Mouse (Mus musculus): ENCODE measurements around the gene Smim20.

Smim20 gene

DNA sequence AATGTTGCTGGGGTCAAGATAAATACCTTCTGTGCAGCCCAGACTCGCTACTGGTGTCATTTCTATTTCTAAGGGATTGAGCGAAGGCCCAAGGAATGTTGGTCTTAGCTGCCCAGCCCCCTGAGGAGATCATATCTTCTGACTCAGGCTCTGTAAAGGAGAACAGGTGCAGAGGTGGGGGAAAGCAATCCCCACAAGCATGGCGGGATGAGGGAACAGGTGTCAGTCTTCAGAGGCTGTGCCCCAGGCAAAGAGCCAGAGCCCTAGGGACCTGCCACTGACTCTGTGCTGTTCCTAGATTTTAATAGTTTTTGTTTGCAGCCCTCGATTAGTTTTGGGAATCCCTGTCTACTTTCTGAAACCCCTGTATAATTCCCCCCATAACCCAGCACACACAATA, 702 bp upstream of the Smim20 start:
- no peak for DNase-seq (ENCODE audit: low spot score)

DNA sequence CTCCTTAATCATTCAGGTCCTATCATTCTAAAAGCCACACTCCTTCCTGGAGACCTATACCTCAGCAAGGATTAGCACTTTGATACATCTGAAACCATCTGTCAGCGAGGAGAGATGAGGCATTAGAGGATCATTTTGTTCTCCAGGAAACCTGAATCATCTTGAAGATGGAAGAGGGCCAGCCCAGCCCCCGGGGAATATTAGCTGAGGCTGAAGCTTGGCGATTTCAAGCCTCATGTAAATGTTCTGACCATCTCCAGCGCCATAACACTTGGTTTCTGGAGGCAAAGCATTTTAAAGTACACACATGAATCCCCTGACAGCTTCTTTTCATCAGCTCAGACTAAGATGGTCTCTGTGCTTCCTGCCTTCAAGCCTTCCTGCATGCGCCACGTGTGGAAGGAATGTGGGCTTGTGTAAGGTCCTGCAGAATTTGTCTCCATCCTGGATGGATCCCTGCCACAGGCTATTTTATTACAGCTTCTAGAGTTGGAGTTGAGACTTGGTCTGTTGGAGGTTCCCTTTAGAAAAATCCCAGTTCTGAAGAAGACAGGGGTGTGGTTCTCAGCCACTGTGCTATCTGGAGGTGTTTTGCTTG, 1.3 kb downstream of the Smim20 start:
- no peak for DNase-seq (ENCODE audit: low spot score)

DNA sequence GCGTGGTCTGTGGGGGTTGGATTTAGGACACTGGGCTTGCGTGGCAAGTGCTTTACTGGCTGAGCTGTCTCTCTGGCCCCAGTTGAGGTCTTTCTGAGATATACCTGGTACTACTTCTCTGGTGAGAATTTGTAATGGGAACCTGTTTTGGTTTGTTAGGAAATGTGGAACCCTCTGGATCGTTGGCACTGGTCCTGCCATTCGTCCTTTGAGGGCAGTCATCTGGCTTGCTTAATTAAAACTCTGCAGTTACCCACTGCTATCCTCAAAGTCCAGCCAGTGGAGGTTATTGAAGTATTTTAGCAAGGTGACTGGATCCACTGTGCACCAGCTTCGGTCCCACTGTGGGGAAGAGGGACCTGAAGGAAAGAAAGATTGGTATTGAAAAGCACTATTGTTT, 2.9 kb downstream of the Smim20 start:
- DNase-seq (ENCODE audit: low spot score) = no peak

DNA sequence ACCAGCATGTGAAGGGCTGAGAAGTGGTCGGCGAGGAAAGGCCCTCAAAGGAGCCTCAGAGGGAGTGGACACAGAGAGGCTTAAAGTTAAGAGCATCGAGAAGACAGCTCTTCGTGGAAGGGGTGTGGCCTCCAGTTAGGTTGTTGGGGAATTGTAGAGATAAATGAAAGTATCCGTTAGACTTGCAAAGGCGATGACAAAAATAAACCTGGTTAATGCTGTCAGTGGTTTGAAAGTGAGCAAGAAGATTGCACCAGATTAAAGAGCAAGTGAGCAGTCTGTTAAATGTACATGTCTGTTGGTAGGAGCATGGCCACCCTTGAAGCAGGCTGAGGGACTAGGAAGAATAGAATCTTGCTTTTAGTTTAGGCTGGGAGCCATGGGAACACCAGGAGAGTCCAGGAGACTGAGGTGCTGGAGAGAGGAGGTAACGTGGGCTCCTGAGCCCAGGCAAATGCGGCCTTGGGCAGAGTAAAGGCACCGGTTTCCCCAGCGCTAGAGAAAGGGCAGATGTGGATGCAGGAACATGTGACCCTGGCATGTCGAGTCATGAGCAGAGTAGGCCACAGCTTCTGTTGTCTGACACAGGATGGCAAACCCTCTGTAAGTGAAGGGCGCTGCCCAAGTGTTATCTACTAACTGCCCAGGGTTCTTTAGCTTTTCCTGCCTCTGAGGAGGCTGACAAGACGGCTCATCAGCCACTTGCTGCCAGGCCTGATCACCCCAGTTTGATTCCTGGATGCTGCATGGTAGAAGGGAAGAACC, 4.2 kb downstream of the Smim20 start:
- DNase-seq (ENCODE audit: low spot score) = no peak

DNA sequence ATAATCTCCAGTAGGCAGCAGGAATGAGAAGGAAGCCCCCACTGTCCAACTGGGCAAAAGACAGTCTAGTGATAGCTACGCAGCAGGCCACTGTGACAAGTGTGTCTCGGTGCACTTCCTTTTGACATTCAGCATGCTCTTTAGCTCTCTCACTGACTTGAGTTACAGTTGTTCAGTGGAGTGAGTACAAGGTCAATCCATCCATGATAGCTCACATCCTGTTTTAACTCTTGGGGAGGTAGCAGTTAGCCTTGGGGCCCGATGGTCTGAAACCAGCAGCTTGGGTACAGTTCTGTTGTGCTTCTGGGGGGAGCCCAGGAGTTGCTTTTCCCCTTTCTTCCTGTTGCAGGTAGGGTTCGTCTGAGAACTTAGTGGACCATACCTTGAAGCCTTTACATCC, 5.7 kb downstream of the Smim20 start:
- DNase-seq (ENCODE audit: low spot score) = no peak

DNA sequence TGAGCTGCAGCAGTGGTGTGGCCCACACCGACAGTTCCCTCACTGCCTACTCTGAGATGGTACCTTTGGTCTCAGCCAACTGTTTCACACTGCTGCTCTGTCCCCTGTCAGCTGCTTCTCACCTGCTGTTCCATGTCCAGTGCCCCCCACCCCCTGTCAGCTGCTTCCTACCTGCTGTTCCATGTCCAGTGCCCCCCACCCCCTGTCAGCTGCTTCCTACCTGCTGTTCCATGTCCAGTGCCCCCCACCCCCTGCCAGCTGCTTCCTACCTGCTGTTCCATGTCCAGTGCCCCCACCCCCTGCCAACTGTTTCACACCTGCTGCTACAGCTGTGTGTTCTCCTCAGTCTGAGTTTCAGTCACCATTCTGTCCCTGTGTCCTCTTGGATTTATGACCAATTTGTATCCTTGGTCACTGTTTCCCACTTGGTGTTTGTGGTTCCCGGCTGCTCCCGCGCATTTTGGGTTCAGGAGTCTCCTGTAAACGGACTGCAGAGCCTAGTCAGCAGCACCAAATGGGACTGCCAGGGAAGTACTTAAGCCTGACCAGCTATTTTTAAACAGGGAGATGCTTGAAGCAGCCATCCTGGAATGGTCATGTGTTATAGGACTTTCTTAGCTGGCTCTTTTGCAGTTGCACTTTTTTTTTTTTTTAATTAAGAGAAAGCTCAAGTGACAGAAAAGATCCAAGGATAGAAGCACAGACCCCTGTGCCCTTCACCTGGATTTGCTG, 7.0 kb downstream of the Smim20 start:
- no peak for DNase-seq (ENCODE audit: low spot score)

DNA sequence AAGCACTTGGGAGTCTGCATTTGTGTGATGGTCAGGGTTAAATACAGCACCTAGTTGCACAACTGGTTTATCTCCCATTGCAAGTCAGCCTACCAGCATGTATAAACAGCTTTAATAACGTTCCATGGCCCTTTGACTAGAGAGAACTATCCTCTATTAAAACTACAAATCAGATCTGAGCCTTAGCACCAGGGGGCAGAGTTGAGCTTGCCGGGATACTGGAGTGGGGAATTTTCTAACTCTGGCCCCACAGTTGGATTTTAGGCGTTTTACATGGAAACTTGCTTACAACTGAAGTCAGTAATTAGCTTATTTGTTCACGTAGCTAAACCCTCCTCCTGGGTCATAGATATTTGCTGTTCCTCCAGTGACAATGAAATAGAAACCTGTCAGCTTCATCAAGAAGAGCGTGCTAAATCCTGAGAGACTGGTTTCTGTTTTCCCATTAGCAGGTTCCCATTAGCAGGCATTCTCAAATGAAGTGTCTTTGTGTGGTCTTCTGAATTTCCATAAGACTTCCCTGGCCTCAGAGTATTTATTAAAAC, 8.0 kb downstream of the Smim20 start:
- DNase-seq (ENCODE audit: low spot score) = no peak

DNA sequence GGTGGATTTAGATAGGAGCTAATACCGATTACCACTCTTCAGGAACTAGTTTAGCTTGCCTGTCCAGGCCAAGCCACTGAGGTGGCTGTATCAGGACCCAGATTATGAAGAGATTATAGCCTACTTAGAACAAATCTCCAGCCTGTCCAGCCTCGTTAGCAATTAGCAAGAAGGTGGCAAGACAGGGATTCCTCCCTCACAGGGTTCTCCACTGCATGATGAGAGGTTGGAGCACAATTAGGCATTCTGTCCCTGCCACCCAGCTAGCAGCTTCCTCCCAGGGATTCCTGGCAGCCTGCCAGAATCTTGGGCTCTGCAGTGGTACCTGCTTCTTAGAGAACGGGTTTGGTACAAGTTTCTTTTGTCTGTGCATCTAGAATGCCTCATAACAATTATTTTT, 8.5 kb downstream of the Smim20 start:
- DNase-seq (ENCODE audit: low spot score) = no peak

DNA sequence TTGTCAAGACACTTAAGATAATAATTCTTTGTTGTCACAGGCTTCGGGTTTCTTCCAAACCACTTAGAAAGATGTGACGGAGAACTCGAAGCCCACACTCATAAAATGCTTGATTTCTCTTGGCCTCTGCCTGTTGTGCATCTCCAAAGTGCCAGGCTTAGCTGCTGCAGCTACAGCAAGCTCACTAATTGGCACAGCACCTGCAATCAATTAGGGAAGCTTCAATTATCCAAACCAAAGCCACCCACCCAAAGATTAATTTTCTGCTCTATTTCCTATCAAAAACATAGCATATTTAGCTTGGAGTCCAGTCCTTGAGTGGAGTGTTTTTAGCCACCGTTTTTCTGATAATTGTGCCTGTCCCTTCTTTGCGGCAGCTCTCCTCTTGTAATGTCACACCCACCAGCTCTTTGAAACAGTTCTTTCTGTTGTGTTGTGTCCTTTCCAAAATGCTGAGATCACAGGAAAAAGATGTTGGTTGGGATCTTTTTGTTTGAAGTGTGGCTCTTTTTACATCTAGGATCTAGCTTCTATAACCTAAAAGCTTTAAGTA, 9.7 kb downstream of the Smim20 start:
- no peak for DNase-seq (ENCODE audit: low spot score)

DNA sequence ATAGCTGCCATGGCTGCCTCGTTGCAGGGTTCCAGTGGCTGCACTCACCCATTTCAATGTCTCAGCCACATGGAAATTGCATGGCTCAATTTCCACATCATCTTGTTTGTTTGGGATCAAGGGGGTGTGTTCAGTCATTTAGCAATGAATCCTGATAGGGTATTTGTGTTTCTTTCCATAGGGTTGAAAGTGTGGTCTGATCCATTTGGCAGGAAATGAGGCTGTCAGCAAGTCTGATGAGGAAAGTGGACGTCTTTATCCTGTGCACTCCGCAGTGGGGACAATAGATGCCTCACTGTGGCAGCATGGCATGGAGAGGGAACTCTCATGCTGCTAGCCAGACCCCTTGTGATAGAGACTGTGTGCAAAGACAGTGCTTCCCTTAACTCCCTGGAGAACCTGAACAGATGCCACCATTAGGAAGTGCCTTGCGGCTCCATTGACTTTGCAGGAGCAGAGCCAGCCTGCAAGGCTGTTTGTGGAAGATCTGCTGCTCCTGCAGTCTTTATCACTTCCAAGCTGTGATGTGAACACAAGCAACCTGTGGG, 10.9 kb downstream of the Smim20 start:
- DNase-seq (ENCODE audit: low spot score) = no peak

DNA sequence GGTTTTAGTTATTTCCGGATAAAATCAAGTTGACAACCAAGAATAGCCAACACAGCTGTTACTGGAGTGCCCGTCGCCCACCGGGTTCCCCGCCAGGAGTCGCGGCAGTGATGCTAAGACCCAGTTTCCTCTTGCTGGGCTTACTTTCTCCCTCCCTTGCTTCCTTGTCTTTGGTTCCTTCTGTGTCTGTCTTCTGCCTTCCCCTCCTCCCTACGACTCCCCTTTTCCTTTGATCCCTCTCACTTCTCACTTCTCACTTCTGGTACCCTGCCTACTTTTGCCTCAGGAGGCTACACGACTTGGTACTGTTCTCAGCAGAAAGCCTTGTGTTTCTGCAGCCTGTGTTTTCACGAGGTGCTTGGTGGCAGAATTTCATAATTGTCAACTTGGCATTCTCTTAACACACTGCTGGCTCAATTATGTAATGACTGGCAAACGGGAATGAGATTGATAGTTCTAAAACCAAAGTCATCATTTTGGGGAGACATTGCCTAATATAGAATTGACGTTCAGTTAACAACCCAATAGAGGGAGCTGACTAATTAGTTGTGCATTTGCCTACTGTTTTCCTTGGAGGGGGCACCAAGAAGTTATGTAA, 12.4 kb downstream of the Smim20 start:
- DNase-seq (ENCODE audit: low spot score) = no peak

DNA sequence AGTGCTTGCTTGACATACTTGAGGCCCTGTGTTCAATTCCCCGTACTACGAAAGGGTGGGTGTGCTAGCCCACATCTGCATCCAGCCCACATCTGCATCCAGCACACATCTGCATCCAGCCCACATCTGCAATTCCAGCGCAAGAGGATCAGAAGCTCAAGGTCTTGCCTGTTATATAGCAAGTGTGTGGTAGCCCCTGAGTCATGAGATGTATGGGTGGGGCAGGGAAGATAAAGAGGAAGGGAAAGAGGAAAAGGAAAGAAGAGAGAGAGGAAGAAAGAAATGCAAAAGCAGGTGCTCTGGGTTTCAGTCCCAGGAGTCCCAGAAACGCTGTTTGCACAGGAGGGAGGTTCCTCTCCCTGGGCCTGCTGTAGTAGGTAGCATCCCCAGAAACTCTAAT, 15.6 kb downstream of the Smim20 start:
- no peak for DNase-seq (ENCODE audit: low spot score)

DNA sequence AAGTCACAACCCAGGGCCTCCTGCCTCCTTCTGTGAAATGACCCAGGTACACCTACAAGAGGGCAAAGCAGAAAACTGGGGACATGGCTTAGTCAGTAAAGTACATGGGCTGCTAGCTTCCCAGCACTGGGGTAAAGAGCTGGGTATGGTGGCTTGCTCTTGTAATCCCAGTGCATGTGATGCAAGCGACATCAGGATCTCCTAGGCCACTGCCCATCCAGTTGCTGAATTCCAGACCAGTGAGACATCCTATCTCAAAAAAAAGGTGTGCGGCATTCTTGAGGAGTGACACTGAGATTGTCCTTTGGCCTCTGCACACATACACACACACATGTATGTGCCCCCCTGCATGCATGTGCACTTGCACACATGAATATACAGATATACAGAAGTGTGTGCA, 19.5 kb downstream of the Smim20 start:
- DNase-seq (ENCODE audit: low spot score) = no peak

DNA sequence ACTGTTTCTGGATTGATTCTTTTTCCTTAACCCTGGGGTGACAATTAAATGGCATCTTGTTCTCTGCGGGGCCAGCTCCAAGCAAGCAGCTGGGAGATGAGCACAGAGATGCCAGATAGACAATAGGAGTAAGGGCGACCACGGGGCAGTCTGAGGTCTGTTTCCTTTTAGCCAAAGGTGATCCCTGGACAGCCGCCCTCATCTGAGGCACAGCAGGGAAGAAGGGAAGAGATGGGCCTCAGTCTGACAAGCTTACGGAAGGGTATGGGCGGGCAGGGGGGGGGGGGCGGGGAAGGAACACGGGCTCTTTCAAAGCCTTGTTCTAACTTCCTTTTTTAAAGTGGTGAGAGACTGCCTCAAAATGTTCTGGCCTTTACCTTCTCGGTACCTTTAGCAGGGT, 22.6 kb downstream of the Smim20 start:
- no peak for DNase-seq (ENCODE audit: low spot score)

DNA sequence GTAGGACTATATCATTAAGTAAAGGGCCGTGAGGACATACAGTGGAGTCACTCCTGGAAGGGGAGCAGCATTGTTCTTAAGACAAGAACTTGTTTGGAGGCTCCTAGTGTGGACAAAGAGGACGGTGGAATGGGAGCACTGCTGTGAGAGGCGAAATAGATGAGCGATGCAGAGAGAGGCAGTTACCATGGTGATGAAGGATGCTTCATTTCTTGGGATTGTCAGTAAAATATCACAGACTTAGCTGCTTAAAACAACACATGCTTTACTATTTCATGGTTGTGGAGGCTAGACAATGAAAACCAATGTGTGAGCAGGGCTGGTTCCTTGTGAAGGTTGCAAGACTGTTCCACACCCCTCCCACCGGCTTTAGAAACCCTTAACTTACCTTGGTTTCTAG, 27.7 kb downstream of the Smim20 start:
- no peak for DNase-seq (ENCODE audit: low spot score)

DNA sequence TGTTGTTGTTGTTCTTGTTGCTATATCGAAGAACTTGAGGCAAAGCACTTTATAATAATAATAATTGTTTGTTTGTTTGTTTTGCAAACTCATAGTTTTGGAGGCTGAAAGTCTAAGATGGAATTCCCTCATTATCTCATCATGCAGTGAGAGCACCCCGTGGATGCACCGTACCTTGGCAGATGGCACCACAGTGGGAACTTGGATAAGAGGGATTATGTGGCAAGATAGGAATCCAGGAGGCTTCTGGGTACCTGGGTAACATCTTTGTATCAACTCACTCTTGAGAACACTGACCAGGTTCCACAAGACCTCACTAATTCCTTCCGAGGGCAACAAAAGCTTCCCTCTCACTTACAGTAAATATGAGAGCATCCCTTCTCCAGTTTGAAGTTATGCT, 30.1 kb downstream of the Smim20 start:
- no peak for DNase-seq (ENCODE audit: low spot score)

DNA sequence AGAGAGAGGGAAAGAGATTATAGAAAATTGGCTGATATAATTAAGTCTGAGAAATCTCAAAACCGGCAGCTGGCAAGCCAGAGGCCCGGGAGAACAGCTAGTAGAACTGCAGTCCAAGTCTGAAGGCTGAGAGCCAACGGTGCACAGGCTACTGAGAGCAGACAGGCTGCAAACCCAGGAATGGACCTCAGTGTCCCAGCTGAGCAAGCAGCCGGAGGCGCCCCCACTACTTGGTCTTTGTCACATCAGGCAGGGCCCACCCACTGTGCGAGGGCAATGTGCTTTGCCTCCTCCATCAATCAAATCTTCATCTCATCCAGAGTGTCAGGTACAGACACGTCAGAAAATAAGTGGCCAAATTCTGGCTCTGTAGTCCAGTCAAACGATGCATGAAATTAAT, 34.6 kb downstream of the Smim20 start:
- no peak for DNase-seq (ENCODE audit: low spot score)

DNA sequence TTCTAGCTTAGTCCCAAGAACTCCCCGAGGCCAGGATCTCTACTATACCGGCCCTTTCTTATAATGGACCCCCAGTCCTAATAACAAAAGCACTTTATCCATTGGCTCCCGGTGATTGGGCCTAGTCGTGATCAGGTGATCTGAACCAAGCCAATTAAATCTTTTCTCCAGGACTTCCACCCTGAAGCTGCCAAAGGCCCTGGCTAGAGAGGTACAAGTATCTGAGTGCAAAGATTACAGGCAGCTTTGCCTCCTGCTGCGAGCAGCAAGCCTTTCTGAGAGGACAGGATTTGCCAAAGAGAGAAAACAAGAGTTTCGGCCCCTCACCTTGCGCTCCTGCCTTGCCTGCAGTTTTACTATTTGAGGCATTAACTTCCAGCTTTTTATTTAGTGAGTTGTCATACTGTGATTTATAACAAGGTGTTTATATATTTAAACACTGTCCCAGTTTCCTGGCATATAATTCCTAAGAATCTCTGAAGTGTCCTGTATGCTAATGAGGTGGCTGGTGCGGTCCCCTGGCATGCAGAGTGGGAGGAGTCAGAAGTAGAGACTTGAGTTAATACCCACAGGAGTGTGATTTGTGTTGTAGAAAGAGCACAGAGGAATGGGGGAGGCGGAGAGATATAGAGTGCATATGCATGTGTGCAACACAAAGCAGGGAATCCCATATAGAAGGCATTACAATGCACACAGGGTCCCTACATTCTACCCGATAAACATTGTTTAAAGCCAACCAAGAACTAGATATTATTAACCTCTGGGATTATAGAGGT, 36.2 kb downstream of the Smim20 start:
- DNase-seq (ENCODE audit: low spot score) = no peak

DNA sequence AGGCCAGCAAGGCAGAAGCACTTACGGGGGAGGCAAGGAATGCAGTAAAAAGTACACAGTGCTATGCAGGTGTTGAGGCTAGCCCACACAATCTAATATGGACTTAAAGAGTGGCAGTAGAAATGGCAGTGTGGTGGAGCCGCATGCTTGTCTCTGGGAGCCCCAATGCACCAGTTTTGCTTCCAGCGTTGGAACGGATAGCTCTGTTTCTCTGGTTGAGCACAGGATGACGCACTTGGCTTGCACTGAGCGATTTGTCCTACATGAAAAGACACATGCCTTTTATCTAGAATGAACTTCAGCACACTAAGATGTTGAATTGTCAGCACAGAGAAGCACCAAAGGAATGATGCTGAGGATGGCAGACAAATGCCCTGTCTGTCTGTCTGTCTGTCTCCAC, 37.1 kb downstream of the Smim20 start:
- DNase-seq (ENCODE audit: low spot score) = no peak

DNA sequence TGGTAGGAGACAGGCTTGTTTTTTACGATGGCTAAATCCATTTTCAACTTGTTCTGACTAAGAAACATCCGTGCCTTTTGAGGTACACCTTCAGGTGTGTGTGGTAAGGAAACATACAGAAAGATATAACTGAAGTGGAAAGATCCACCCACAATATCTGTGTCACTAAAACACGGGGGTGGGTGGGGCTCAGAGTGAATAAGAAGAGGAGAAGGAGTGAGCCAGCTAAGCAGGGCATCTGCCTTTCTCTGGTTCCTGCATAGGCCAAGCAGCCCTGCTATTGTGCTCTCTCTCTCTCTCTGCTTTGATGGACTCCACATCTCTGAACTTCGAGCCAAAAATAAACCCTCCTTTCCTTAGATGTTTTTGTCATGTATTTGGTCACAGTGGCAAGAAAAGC, 38.1 kb downstream of the Smim20 start:
- no peak for DNase-seq (ENCODE audit: low spot score)

DNA sequence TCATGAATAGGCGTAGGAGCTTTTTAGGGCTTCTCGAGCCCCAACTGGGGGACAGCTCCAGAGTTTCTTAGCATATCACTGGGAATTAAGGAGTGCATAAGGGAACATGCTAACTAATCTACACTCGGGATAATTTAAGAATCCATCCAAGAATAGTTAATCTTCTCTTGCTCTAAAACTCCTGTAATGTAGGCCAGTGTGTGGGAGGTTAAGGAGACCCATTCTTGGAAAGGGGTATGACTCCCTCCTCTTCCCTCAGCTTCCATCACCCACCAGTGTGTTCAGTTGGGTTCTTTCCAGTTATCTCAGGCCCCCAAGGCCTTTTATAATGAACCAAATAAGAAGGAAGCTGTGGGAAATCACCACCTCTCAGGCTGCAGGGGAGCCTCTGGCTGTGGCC, 40.0 kb downstream of the Smim20 start:
- no peak for DNase-seq (ENCODE audit: low spot score)

Data from ovary, adult 18-20 months (tissue).